Mouse (Mus musculus) embryonic facial prominence, embryonic 14.5 days (tissue): ENCODE measurements around the gene Slc36a2. TPM values are rescaled to one million over a fixed set of nuclear protein-coding genes. Genes with fewer than 3 reads are reported as not detected.

Source experiments
- ATAC-seq: fragments of 200-750 bp; cut with Nextera tagmentation; 2 replicates; pipeline ENCODE4 v1.8.0; 2017; ENCODE audit warnings: low read depth, moderate number of reproducible peaks, moderate TSS enrichment
- DNase-seq: peaks from one replicate; pipeline ENCODE4 v3.0.0-alpha.2; 2015; ENCODE audit warnings: low spot score
- H3K27ac ChIP-seq: fragments of 300-500 bp; sonication (generic); replicated peaks from 2 replicates; pipeline ENCODE4 v1.5.1; 2014; ENCODE audit warnings: low read depth, mild to moderate bottlenecking, low read length, moderate library complexity
- H3K27me3 ChIP-seq: fragments of 300-500 bp; sonication (generic); replicated peaks from 2 replicates; pipeline ENCODE4 v1.6.1; 2014; ENCODE audit warnings: low read length; ENCODE audit not compliant: control insufficient read depth, insufficient read depth
- H3K36me3 ChIP-seq: fragments of 300-500 bp; sonication (generic); 2 replicates; pipeline ENCODE4 v1.6.1; 2014; ENCODE audit warnings: low read length, mixed read lengths; ENCODE audit not compliant: control insufficient read depth, insufficient read depth
- H3K4me1 ChIP-seq: fragments of 300-500 bp; sonication (generic); 2 replicates; pipeline ENCODE4 v1.6.1; 2014; ENCODE audit warnings: antibody characterized with exemption, low read length; ENCODE audit not compliant: control insufficient read depth, insufficient read depth
- H3K4me2 ChIP-seq: fragments of 300-500 bp; sonication (generic); 2 replicates; pipeline ENCODE4 v1.6.1; 2014; ENCODE audit warnings: low read depth, mild to moderate bottlenecking, low read length, moderate library complexity, mixed read lengths
- H3K4me3 ChIP-seq: fragments of 300-500 bp; sonication (generic); 2 replicates; pipeline ENCODE4 v1.5.1; 2014; ENCODE audit warnings: low read depth, mild to moderate bottlenecking, low read length
- H3K9ac ChIP-seq: fragments of 300-500 bp; sonication (generic); 2 replicates; pipeline ENCODE4 v1.6.1; 2014; ENCODE audit warnings: low read depth, mild to moderate bottlenecking, low read length, moderate library complexity, mixed read lengths
- H3K9me3 ChIP-seq: fragments of 300-500 bp; sonication (generic); 2 replicates; pipeline ENCODE4 v1.6.1; 2016; ENCODE audit warnings: low read length; ENCODE audit not compliant: control insufficient read depth
- WGBS: fragments of 180-500 bp; shearing (Covaris S2); extraction: QIAGEN DNeasy Blood & Tissue Kit; methylation state at CpG from one replicate; pipeline ENCODE4 v1.1.7; 2014; 5-methylcytosine and 5-hydroxymethylcytosine counted together
- polyA plus RNA-seq: library from polyadenylated mRNA; unstranded; fragments of >200 nt; fragmentation: Nextera tagmentation; extraction: Ambion mirVana; gene quantifications from 2 replicates; pipeline ENCODE4 v1.2.1, GENCODE M21; 2014

Slc36a2 gene
- polyA plus RNA-seq, 1 experiment from 2014 or later: 6.3 TPM

GRCm38 (mm10) chr11:55197740-55198510 is 13.0 kb upstream of the Slc36a2 start:
- no peak for ATAC-seq
- no peak for DNase-seq
- 72% methylated on average over 8 of the region's 8 CpGs for WGBS

DNA sequence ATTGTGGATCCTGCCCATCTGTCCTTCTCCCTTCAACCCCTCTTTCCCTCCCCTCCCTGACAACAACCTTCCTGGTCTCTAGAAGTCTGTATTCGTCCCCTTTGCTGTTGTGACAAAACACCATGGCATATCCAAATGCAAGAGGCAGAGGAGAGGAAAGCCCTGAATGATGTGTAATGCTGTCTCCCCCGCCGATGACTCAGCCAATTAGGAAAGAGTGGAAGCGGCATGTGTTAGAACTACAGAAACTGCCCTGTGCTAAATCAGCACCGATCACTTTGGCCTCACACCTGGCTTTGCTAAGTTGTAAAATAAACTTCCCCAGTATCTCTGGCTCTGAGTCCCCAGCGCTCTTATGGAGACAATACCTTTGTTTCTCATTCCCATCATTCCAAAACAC is 12.2 kb upstream of the Slc36a2 start:
- H3K9ac ChIP-seq: no peak overlapping the region
- H3K27ac ChIP-seq: no peak overlapping the region
- H3K4me2 ChIP-seq: no peak overlapping the region
- no peaks in the 10 kb centered on the region for H3K4me1 ChIP-seq
- H3K27me3 ChIP-seq: no peaks in the 10 kb centered on the region
- no peaks in the 10 kb centered on the region for H3K9me3 ChIP-seq
- WGBS: 61% methylated on average over 6 of the region's 6 CpGs
- ATAC-seq (no peak), DNase-seq (no peak)
- no peak overlapping the region for H3K4me3 ChIP-seq
- H3K36me3 ChIP-seq: no peaks in the 10 kb centered on the region

More at GRCm38 (mm10) chr11:55197740-55198510, 13.0 kb upstream of the Slc36a2 start:
- Histone ChIP-seq H3K27me3 (no peaks in the 10 kb centered on the region), H3K4me2 (no peak overlapping the region), H3K4me1 (no peaks in the 10 kb centered on the region), H3K27ac (no peak overlapping the region), H3K4me3 (no peak overlapping the region), H3K36me3 (no peaks in the 10 kb centered on the region), H3K9ac (no peak overlapping the region), H3K9me3 (no peaks in the 10 kb centered on the region)

- H3K27ac ChIP-seq: no peak overlapping the region
- no peak overlapping the region for H3K4me2 ChIP-seq
- no peak overlapping the region for H3K9ac ChIP-seq
- H3K9me3 ChIP-seq: no peaks in the 10 kb centered on the region
- DNase-seq: no peak
- H3K4me1 ChIP-seq: no peaks in the 10 kb centered on the region
- H3K27me3 ChIP-seq: no peaks in the 10 kb centered on the region
- no peak overlapping the region for H3K4me3 ChIP-seq
- WGBS: 74% methylated on average over 3 of the region's 3 CpGs
- no peaks in the 10 kb centered on the region for H3K36me3 ChIP-seq
- no peak for ATAC-seq
These were observed 5.3 kb upstream of the Slc36a2 start for GRCm38 (mm10) chr11:55190216-55190615.

DNA sequence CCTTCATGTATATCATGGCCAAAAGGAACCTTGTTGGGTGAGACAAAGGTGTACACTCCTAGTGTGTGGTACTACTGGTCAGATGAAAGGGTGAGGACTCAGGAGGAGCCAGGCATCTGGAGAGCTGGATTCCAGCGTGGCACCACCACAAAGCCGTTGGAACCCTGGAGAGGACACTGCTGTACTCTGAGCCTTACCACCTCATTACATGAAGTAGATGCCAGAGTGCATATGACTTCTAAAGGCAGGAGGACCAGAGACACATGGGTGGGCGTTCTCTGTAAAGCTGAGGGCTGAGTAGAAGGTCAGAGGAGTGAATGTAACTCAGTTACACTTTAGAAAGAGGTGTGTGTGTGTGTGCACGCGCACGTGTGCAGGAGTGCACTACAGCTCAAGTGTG is 2.9 kb upstream of the Slc36a2 start:
- 81% methylated on average over 6 of the region's 6 CpGs for WGBS
- H3K36me3 ChIP-seq: no peaks in the 10 kb centered on the region
- H3K4me2 ChIP-seq: no peak overlapping the region
- H3K4me1 ChIP-seq: 0 out of 2 replicates have a peak, but pooled peaks cover 3% of the 10 kb centered on the region
- no peaks in the 10 kb centered on the region for H3K27me3 ChIP-seq
- no peak for DNase-seq
- H3K9ac ChIP-seq: no peak overlapping the region
- H3K9me3 ChIP-seq: no peaks in the 10 kb centered on the region
- H3K4me3 ChIP-seq: no peak overlapping the region
- no peak for ATAC-seq
- no peak overlapping the region for H3K27ac ChIP-seq

DNA sequence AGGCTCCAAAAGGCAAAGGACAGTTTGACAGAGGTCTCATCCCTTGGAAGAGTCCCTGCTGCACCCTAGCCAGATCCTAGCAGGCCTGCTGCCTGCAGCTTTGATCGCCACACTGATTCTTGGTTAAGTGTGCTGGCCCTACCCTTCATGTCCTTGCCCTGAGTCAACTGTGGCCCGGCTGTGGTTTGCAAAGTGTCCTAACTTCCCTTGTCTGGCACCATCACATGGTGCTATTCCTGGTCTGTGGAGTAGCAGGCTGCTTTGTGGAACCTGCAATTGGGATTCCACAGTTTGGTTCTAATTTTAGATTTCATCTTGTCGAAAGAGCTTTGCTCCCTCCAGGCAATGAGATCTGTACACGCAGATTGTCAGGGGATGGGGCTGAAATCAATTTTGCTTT is 2.4 kb upstream of the Slc36a2 start:
- Histone ChIP-seq H3K27me3 (no peaks in the 10 kb centered on the region), H3K4me2 (no peak overlapping the region), H3K9me3 (no peaks in the 10 kb centered on the region), H3K4me3 (no peak overlapping the region), H3K9ac (no peak overlapping the region), H3K27ac (no peak overlapping the region), H3K4me1 (0 out of 2 replicates have a peak, but pooled peaks cover 4% of the 10 kb centered on the region), H3K36me3 (no peaks in the 10 kb centered on the region)
- WGBS: 58% methylated on average over 4 of the region's 4 CpGs
- ATAC-seq (no peak), DNase-seq (peak; percentile 38)

GRCm38 (mm10) chr11:55184246-55184645 is 631 bp downstream of the Slc36a2 start:
- no peak overlapping the region for H3K9ac ChIP-seq
- no peaks in the 10 kb centered on the region for H3K36me3 ChIP-seq
- 78% methylated on average over 5 of the region's 5 CpGs for WGBS
- H3K4me2 ChIP-seq: no peak overlapping the region
- no peaks in the 10 kb centered on the region for H3K9me3 ChIP-seq
- no peak for ATAC-seq
- no peaks in the 10 kb centered on the region for H3K27me3 ChIP-seq
- H3K4me3 ChIP-seq: no peak overlapping the region
- DNase-seq: no peak
- no peak overlapping the region for H3K27ac ChIP-seq
- 0 out of 2 replicates have a peak, but pooled peaks cover 4% of the 10 kb centered on the region for H3K4me1 ChIP-seq

DNA sequence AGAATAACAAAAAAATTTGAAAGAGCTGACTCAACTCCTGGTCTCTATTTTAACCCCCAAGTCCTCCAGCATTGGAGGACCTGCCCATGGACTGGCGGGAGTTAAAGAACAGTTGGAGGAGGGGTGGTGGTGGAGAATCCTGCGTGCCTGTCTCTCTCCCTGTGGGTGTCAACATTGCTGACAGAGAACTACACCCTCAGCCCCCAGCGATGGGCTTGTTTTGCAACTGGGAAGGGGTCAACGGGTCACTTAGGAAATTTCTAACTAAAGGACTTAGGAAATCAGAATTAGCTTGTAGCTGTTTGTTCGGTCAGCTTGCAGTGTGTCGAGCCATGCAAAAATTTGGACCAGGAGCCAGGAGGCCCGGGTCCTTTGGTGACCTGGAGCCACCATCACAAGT is 1.8 kb downstream of the Slc36a2 start:
- WGBS: 44% methylated on average over 7 of the region's 7 CpGs
- H3K9me3 ChIP-seq: no peaks in the 10 kb centered on the region
- ATAC-seq (no peak), DNase-seq (no peak)
- no peak overlapping the region for H3K4me2 ChIP-seq
- no peaks in the 10 kb centered on the region for H3K36me3 ChIP-seq
- H3K27me3 ChIP-seq: no peaks in the 10 kb centered on the region
- H3K4me3 ChIP-seq: no peak overlapping the region
- no peak overlapping the region for H3K9ac ChIP-seq
- H3K27ac ChIP-seq: no peak overlapping the region
- H3K4me1 ChIP-seq: 0 out of 2 replicates have a peak, but pooled peaks cover 4% of the 10 kb centered on the region

GRCm38 (mm10) chr11:55179856-55180255 is 5.0 kb downstream of the Slc36a2 start:
- Histone ChIP-seq H3K4me1 (0 out of 2 replicates have a peak, but pooled peaks cover 4% of the 10 kb centered on the region), H3K4me2 (no peak overlapping the region), H3K9ac (no peak overlapping the region), H3K36me3 (no peaks in the 10 kb centered on the region), H3K27me3 (no peaks in the 10 kb centered on the region), H3K9me3 (no peaks in the 10 kb centered on the region), H3K4me3 (no peak overlapping the region), H3K27ac (no peak overlapping the region)
- 92% methylated on average over 3 of the region's 3 CpGs for WGBS
- ATAC-seq: no peak
- DNase-seq: no peak

- Histone ChIP-seq H3K27me3 (no peaks in the 10 kb centered on the region), H3K4me1 (0 out of 2 replicates have a peak, but pooled peaks cover 4% of the 10 kb centered on the region), H3K9me3 (no peaks in the 10 kb centered on the region), H3K9ac (no peak overlapping the region), H3K36me3 (no peaks in the 10 kb centered on the region), H3K4me2 (no peak overlapping the region), H3K4me3 (no peak overlapping the region), H3K27ac (no peak overlapping the region)
- DNase-seq: no peak
- 80% methylated on average over 4 of the region's 4 CpGs for WGBS
- no peak for ATAC-seq
These were observed 6.0 kb downstream of the Slc36a2 start for GRCm38 (mm10) chr11:55178830-55179229.
